Mouse (Mus musculus): ENCODE measurements at regions not wholly inside any gene's neighbourhood (a gene's known extent, or its start where the extent isn't known, plus 50 kb on each side); places are given as distances from the start of the nearest gene placed in this dataset.
"Not testable (repeated sequence)": the region's sequence is repeated elsewhere in the genome, so short reads cannot be mapped to it uniquely, and the experiment has no call there.

DNA sequence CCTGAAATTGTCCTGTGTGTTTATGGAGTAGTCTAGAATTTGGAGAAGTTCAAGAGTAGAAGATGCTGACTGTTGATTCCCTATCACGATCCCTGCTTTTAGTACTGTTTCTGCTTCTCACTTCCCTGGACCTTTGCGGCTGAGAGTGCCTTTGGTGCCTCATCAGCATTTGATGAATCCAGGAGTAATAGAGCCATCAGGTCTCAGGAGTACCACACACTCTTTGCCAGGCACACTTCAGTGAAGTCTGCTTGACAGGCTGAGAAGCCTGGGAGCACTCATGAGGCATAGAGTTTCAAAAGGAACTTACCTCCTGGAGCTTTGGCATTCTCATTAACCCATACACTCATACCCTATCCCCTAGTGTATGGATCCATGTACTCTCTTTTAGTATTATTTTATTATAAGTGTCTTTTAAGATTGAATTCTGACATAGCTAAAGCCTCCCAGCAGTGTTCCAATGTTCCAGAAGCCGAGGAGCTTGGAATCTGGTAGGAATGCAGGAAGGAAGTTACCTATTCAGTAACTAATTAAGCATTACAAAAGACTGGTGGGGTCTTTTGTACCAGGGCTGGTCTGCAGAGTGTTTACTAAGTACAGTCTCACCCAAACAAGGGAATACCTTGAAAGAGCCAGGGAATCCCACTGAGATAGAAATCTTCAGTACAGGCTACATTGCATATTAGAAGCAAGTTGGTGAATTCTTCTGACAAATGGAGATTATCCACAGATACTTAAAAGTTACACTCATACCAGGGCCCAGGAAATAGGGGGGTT lies 139.7 kb downstream of the Tex13c3 start:
- not testable (repeated sequence) for TF ChIP-seq CTCF, POLR2A (IDR thresholded peaks at IDR 0.05; ENCODE audit: extremely low read depth, insufficient read depth, low read length)

All from cortical plate, adult 2 months (tissue).